Mouse (Mus musculus): ENCODE results near the gene Pmp22. TPM values are rescaled to one million over a fixed set of nuclear protein-coding genes. Genes with fewer than 3 reads are reported as not detected.

Pmp22 gene
- polyA plus RNA-seq, 1 experiment from 2014 or later: 102 TPM

DNA sequence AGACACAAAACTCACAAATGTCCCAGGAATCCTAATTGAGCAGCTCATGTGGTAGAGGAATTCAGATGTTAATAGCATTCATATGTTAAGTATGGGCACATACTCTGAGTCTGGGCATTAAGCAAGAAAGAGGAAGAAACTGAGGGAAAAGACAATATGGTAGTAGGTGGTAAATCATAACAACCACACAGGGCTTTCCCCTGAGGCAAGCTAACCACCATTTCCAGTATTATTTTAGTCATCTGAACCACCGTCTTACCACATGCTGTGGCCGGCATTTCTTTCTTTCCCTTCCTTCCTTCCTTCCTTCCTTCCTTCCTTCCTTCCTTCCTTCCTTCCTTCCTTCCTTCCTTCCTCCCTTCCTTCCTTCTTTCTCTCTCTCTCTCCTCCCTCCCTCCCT, 6.5 kb upstream of the Pmp22 start:
- no peaks in the 10 kb centered on the region for H3K9me3 ChIP-seq (ENCODE audit: control insufficient read depth, low read length)
- TF ChIP-seq CTCF (IDR thresholded peaks at IDR 0.05; ENCODE audit: low read depth) (no peak), EP300 (optimal IDR thresholded peaks at IDR 0.05) (no peak)

DNA sequence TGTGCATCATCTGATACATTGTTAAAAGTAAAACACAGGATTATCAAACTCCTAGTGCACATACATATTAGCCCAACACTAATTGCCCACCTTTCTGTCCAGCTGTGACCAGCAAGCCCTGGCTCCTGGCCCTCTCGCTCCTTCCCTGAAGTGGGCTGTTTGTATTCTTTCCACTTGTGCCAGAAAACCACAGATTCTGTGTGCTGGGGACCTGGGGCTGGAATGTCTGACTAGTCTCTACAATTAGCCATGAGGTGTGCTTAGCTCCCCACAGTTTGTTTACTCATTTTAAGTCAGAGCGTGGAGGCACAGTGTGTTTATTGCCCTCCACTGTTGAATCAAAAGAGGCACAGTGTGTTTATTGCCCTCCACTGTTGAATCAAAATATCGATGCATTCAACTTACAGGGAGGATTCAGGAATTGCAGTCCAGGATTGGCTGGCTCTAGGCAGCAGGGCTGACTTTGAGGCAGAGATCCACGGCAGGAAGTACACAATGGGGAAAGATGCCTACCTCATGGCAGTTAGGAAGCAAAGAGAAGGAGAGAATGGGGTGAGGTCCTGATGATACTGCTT, 5.9 kb upstream of the Pmp22 start:
- Histone ChIP-seq H3K4me2 (replicated peaks; ENCODE audit: low read depth) (no peak overlapping the region), H3K36me3 (ENCODE audit: control insufficient read depth, insufficient read depth, low read length) (no peaks in the 10 kb centered on the region), H3K9ac (ENCODE audit: low read length) (no peak overlapping the region), H3K4me3 (ENCODE audit: low read depth, low read length) (no peak overlapping the region), H3K9me3 (ENCODE audit: control insufficient read depth, low read length) (no peaks in the 10 kb centered on the region), H3K27me3 (ENCODE audit: control insufficient read depth, insufficient read depth, low read length) (no peaks in the 10 kb centered on the region), H3K27ac (replicated peaks) (no peak overlapping the region), H3K4me1 (replicated peaks; ENCODE audit: control insufficient read depth, insufficient read depth) (no peaks in the 10 kb centered on the region)
- WGBS: 59% methylated on average over 4 of the region's 4 CpGs
- TF ChIP-seq EP300 (optimal IDR thresholded peaks at IDR 0.05) (no peak), CTCF (IDR thresholded peaks at IDR 0.05; ENCODE audit: low read depth) (no peak)
- DNase-seq (ENCODE audit: low spot score) (no peak), ATAC-seq (ENCODE audit: low FRiP score, low TSS enrichment) (no peak)

More for the DNA sequence above, 6.5 kb upstream of the Pmp22 start:
- no peak overlapping the region for H3K4me3 ChIP-seq (ENCODE audit: low read depth, low read length)
- DNase-seq (ENCODE audit: low spot score): no peak
- no peaks in the 10 kb centered on the region for H3K4me1 ChIP-seq (replicated peaks; ENCODE audit: control insufficient read depth, insufficient read depth)
- no peak overlapping the region for H3K9ac ChIP-seq (ENCODE audit: low read length)
- ATAC-seq (ENCODE audit: low FRiP score, low TSS enrichment): no peak
- no peaks in the 10 kb centered on the region for H3K27me3 ChIP-seq (ENCODE audit: control insufficient read depth, insufficient read depth, low read length)
- no peaks in the 10 kb centered on the region for H3K36me3 ChIP-seq (ENCODE audit: control insufficient read depth, insufficient read depth, low read length)
- H3K4me2 ChIP-seq (replicated peaks; ENCODE audit: low read depth): no peak overlapping the region
- WGBS: 78% methylated on average over 2 of the region's 2 CpGs
- H3K27ac ChIP-seq (replicated peaks): no peak overlapping the region

DNA sequence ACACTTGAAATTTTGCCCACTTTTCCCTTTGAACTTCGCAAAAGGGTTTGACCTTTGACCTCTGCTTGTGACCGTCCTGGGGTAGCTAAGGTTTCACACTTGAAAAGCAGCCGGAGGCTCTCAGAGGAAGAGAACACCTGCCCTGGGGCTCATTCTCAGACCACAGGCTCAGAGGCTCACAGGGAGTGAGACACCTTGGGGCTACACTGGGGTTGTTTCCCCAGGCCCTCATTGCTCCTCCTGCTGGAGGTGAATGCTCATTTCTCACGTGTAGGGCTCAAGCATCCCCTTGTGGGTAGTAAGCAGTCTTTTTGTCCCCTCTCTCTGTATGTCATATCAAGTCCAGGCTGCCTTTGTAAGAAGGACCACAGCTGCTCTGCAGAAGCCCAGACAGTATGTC, 4.5 kb upstream of the Pmp22 start:
- Histone ChIP-seq H3K27ac (replicated peaks) (no peak overlapping the region), H3K9me3 (ENCODE audit: control insufficient read depth, low read length) (no peaks in the 10 kb centered on the region), H3K4me1 (replicated peaks; ENCODE audit: control insufficient read depth, insufficient read depth) (no peaks in the 10 kb centered on the region), H3K27me3 (ENCODE audit: control insufficient read depth, insufficient read depth, low read length) (no peaks in the 10 kb centered on the region), H3K9ac (ENCODE audit: low read length) (no peak overlapping the region), H3K36me3 (ENCODE audit: control insufficient read depth, insufficient read depth, low read length) (no peaks in the 10 kb centered on the region), H3K4me2 (replicated peaks; ENCODE audit: low read depth) (no peak overlapping the region), H3K4me3 (ENCODE audit: low read depth, low read length) (no peak overlapping the region)
- ATAC-seq (ENCODE audit: low FRiP score, low TSS enrichment): no peak
- no peak for DNase-seq (ENCODE audit: low spot score)
- WGBS: 18% methylated on average over 4 of the region's 4 CpGs
- TF ChIP-seq EP300 (optimal IDR thresholded peaks at IDR 0.05): no peak
- TF ChIP-seq CTCF (IDR thresholded peaks at IDR 0.05; ENCODE audit: low read depth): peak; percentile 48

DNA sequence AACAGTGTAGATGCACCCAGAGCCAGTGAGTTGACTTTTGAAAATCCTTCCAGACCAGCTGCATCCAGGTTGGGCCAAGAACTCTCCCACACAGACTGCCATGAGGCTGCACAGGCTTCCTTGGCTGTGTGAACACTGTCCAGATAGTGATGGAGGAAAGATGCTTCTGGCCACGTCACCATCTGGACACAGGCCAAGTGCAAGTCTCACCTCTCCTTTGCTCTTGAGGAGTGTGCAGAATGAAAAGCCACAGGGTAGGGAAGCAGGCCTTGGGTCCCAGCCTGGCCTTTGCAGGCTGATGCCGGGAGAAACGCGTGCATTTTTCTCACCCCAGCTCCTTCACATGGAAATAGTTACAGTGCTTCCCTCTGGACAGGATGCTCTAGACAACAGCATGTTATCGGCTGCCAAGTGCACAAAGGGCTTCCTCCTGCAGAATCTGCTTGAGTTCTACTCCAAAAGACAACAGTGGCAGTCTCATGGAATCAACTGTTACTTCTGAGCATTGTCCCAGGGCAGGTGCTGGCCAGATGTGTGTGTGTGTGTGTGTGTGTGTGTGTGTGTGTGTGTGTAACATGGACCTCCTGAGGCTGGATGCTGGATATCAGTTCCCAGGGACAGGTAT, 2.8 kb upstream of the Pmp22 start:
- no peak overlapping the region for H3K4me3 ChIP-seq (ENCODE audit: low read depth, low read length)
- H3K36me3 ChIP-seq (ENCODE audit: control insufficient read depth, insufficient read depth, low read length): no peaks in the 10 kb centered on the region
- H3K4me2 ChIP-seq (replicated peaks; ENCODE audit: low read depth): no peak overlapping the region
- 0 out of 2 replicates have a peak overlapping the region, but pooled peaks have one; percentile 35 for H3K27ac ChIP-seq (replicated peaks)
- no peak overlapping the region for H3K9ac ChIP-seq (ENCODE audit: low read length)
- DNase-seq (ENCODE audit: low spot score) (peak; percentile 41), ATAC-seq (ENCODE audit: low FRiP score, low TSS enrichment) (peak; percentile 56)
- H3K9me3 ChIP-seq (ENCODE audit: control insufficient read depth, low read length): no peaks in the 10 kb centered on the region
- no peaks in the 10 kb centered on the region for H3K27me3 ChIP-seq (ENCODE audit: control insufficient read depth, insufficient read depth, low read length)
- H3K4me1 ChIP-seq (replicated peaks; ENCODE audit: control insufficient read depth, insufficient read depth): peaks cover 6% of the 10 kb centered on the region
- TF ChIP-seq EP300 (optimal IDR thresholded peaks at IDR 0.05) (no peak), CTCF (IDR thresholded peaks at IDR 0.05; ENCODE audit: low read depth) (no peak)
- WGBS: 42% methylated on average over 5 of the region's 5 CpGs

DNA sequence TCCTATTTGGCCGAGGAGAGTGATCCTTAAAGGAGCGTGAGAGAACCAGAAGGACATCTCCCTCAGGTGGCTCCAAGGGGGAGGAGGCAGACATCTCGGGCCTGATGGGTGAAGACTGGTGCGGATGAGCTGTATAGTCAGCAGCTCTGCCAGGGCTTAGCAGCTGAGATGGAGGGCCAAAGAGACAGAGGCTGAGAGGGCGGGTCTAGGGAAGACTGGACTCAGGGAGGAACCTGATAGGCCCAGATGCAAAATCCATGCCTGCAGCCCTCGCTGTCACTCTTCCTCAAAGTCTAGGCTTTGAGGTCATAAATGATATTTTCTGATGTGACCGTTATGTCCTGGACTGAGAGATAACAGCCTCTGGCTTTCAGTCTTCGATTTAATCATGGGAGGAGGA, 1.8 kb upstream of the Pmp22 start:
- no peak for ATAC-seq (ENCODE audit: low FRiP score, low TSS enrichment)
- H3K9ac ChIP-seq (ENCODE audit: low read length): no peak overlapping the region
- H3K36me3 ChIP-seq (ENCODE audit: control insufficient read depth, insufficient read depth, low read length): no peaks in the 10 kb centered on the region
- no peak for DNase-seq (ENCODE audit: low spot score)
- no peak overlapping the region for H3K4me3 ChIP-seq (ENCODE audit: low read depth, low read length)
- TF ChIP-seq EP300 (optimal IDR thresholded peaks at IDR 0.05): no peak
- no peak for TF ChIP-seq CTCF (IDR thresholded peaks at IDR 0.05; ENCODE audit: low read depth)
- peaks cover 10% of the 10 kb centered on the region for H3K4me1 ChIP-seq (replicated peaks; ENCODE audit: control insufficient read depth, insufficient read depth)
- 81% methylated on average over 8 of the region's 8 CpGs for WGBS
- no peaks in the 10 kb centered on the region for H3K27me3 ChIP-seq (ENCODE audit: control insufficient read depth, insufficient read depth, low read length)
- no peaks in the 10 kb centered on the region for H3K9me3 ChIP-seq (ENCODE audit: control insufficient read depth, low read length)
- H3K27ac ChIP-seq (replicated peaks): no peak overlapping the region
- no peak overlapping the region for H3K4me2 ChIP-seq (replicated peaks; ENCODE audit: low read depth)

DNA sequence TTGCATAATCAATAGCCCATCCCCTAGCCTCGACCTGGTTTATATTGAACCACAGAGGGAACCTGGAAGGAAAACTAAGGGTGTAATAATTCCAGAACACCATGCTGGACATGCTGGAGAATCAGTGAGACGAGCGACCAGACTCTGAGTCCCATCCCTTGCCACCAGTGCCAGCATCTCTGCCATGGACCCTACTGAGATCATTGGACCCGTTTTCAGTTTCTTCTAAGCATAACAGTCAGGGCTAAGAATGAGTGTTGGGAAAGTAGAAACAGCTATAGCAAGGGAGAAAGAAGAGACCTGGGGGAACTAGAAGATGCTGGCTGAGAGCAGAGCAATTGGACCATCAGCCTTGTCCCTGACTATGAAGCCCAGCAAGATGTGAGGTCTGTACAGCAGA, 1.3 kb upstream of the Pmp22 start:
- Histone ChIP-seq H3K4me2 (replicated peaks; ENCODE audit: low read depth) (no peak overlapping the region), H3K9ac (ENCODE audit: low read length) (no peak overlapping the region), H3K36me3 (ENCODE audit: control insufficient read depth, insufficient read depth, low read length) (no peaks in the 10 kb centered on the region), H3K27ac (replicated peaks) (no peak overlapping the region), H3K27me3 (ENCODE audit: control insufficient read depth, insufficient read depth, low read length) (no peaks in the 10 kb centered on the region), H3K9me3 (ENCODE audit: control insufficient read depth, low read length) (no peaks in the 10 kb centered on the region), H3K4me1 (replicated peaks; ENCODE audit: control insufficient read depth, insufficient read depth) (peaks cover 10% of the 10 kb centered on the region), H3K4me3 (ENCODE audit: low read depth, low read length) (no peak overlapping the region)
- DNase-seq (ENCODE audit: low spot score) (no peak), ATAC-seq (ENCODE audit: low FRiP score, low TSS enrichment) (no peak)
- TF ChIP-seq EP300 (optimal IDR thresholded peaks at IDR 0.05) (no peak), CTCF (IDR thresholded peaks at IDR 0.05; ENCODE audit: low read depth) (no peak)
- WGBS: 86% methylated on average over 4 of the region's 4 CpGs

Measured in stomach, postnatal 0 days (tissue).